Mouse (Mus musculus) cortical plate, adult 2 months (tissue): ENCODE data around the gene Stox2. TPM values are rescaled to one million over a fixed set of nuclear protein-coding genes. Genes with fewer than 3 reads are reported as not detected.

ENCODE experiments used
- H3K27ac ChIP-seq: fragments of 200-500 bp; 2 replicates; pipeline ENCODE4 v1.5.1; 2012; ENCODE audit warnings: low read length, control low read depth, inconsistent platforms; ENCODE audit not compliant: insufficient read depth
- H3K4me1 ChIP-seq: fragments of 200-500 bp; 2 replicates; pipeline ENCODE4 v1.6.1; 2011; ENCODE audit warnings: low read length; ENCODE audit not compliant: control insufficient read depth, insufficient read depth
- H3K4me3 ChIP-seq: fragments of 200-500 bp; 2 replicates; pipeline ENCODE4 v1.5.1; 2011; ENCODE audit warnings: mild to moderate bottlenecking, low read length, control low read depth; ENCODE audit not compliant: insufficient read depth
- CTCF ChIP-seq: fragments of 200-500 bp; IDR thresholded peaks from 2 replicates; pipeline ENCODE4 v1.5.1; 2011; ENCODE audit warnings: mild to moderate bottlenecking, control low read depth, low read length; ENCODE audit not compliant: insufficient read depth; ENCODE audit errors: extremely low read depth
- POLR2A ChIP-seq: fragments of 200-500 bp; IDR thresholded peaks from 2 replicates; pipeline ENCODE4 v1.6.1; 2011; ENCODE audit warnings: mild to moderate bottlenecking, low read length, control low read depth; ENCODE audit not compliant: insufficient read depth; ENCODE audit errors: extremely low read depth
- polyA plus RNA-seq: library from polyadenylated mRNA; depleted of rRNA; stranded (reverse); fragments of >200 nt; gene quantifications from 2 replicates; pipeline ENCODE4 v1.2.3, GENCODE M21; 2012; rRNA removed

Stox2 gene
- polyA plus RNA-seq, 1 experiment = 21.5 TPM

DNA sequence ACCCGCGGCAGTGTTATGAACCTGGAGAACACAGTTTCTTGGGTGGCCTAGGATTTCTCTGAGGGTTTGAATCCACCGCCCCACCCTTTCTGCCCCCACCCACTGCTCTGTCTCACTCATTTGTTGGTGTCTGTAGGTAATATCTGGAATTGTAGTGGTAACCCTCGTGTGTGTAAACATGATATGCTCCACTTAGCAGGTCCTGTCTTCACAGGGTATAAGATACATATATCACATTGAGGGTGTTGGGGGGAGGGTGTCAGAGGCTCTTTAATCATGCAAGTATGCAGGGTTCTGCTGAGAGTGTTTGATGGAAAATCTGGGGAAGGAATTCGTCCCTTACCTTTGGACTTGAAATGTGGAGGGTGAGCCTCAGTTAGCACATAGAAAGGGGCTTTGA, 310.1 kb downstream of the Stox2 start:
- Histone ChIP-seq H3K4me3 (no peak overlapping the region), H3K4me1 (no peaks in the 10 kb centered on the region), H3K27ac (no peak overlapping the region)
- TF ChIP-seq POLR2A = no peak
- TF ChIP-seq CTCF = no peak

DNA sequence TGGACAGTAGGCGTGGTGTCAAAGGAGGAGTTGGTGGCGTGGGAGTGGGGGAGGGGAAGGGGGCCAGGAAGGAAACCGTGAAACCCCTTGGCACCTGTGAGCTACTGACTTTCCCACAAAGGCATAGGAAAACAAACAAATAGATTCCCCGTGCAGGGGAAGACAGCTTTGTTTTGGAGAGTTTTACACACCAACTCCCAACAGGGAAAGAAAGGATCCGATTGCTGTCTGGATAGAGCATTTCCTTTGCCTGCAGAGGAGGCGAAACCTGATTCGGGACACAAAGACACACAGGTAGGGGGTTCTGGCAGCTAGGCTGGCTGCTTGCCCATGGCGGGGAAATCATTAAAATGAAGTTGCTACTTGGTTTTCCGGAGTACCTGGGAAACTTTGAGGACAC, 310.6 kb downstream of the Stox2 start:
- Histone ChIP-seq H3K4me1 (no peaks in the 10 kb centered on the region), H3K27ac (no peak overlapping the region), H3K4me3 (no peak overlapping the region)
- TF ChIP-seq POLR2A (no peak), CTCF (no peak)

DNA sequence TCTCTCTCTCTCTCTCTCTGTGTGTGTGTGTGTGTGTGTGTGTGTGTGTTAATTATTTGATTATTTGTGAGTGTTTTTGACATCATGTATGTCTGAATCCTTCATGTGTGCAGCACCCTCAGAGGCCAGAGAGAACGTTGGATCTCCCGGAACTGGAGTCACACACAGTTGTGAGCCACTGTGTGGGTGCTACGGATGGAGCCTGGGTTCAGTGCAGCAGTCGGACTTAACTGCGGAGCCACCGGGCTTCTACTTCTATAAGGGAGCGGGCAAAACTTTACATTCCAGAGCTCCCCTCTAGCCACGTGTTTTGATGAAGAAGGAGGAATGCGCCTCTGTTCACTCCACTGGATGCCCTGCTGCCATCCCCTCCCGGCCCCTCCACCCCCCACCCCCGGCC, 311.4 kb downstream of the Stox2 start:
- no peak for TF ChIP-seq POLR2A
- TF ChIP-seq CTCF = no peak
- Histone ChIP-seq H3K27ac (no peak overlapping the region), H3K4me1 (no peaks in the 10 kb centered on the region), H3K4me3 (no peak overlapping the region)

DNA sequence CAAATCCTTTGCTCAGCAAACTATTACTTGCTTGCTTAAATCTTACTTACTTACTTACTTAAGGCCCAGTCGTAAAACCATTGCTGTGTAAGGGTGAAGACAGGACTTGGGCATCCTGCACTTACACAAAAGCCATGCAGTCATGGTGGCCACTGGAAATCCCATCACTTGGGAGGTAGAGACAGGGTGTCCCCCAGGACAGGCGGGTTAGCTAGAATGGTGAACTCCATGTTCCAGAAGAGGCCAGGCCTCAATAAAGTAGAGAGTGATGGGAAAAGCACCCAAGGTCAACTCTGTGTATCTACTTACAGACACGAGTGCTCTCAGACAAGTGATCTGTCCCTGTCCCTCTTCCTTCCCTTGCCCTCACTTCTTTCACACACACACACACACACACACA, 312.8 kb downstream of the Stox2 start:
- TF ChIP-seq CTCF (no peak), POLR2A (no peak)
- Histone ChIP-seq H3K4me1 (no peaks in the 10 kb centered on the region), H3K4me3 (no peak overlapping the region), H3K27ac (no peak overlapping the region)

Other genes starting within 250 kb of the Stox2 start
- gene Trappc11, start 87.1 kb upstream of the Stox2 start, polyA plus RNA-seq = 42.8 and 43.4 TPM in 2 replicates
- 19.7 and 21.4 TPM in 2 replicates for gene Rwdd4a, start 87.3 kb upstream of the Stox2 start, polyA plus RNA-seq
- 46.6 and 47.1 TPM in 2 replicates for gene Ing2, start 229.2 kb upstream of the Stox2 start, polyA plus RNA-seq